Mouse (Mus musculus): ENCODE results near the gene Aqp2.
A peak's percentile ranks its signal among the peaks of the same experiment; 100 is the strongest.

Aqp2 gene

GRCm38 (mm10) chr15:99592177-99592576 is 13.3 kb downstream of the Aqp2 start:
- DNase-seq, result peak in 1 of 2 experiments; percentile 39

GRCm38 (mm10) chr15:99592877-99593276 is 14.0 kb downstream of the Aqp2 start:
- DNase-seq, result no peak

GRCm38 (mm10) chr15:99594951-99595350 is 16.1 kb downstream of the Aqp2 start:
- no peak for DNase-seq

- DNase-seq, result peak; percentile 82 to 83
Observed at GRCm38 (mm10) chr15:99596056-99596687, 17.3 kb downstream of the Aqp2 start.

- DNase-seq, result no peak
Observed at GRCm38 (mm10) chr15:99596841-99597240, 18.0 kb downstream of the Aqp2 start.

- no peak for DNase-seq
Observed at GRCm38 (mm10) chr15:99597596-99597995, 18.7 kb downstream of the Aqp2 start.

- DNase-seq, result no peak
Observed at GRCm38 (mm10) chr15:99599245-99600070, 20.6 kb downstream of the Aqp2 start.

GRCm38 (mm10) chr15:99600986-99601822 is 22.3 kb downstream of the Aqp2 start, which contains the start of gene Aqp6:
Aqp6 (plus strand) TSS chr15:99601400.
- DNase-seq, result no peak

GRCm38 (mm10) chr15:99601823-99602120 is 22.9 kb downstream of the Aqp2 start:
- no peak for DNase-seq

GRCm38 (mm10) chr15:99602206-99602820 is 23.5 kb downstream of the Aqp2 start:
- no peak for DNase-seq

- DNase-seq, result no peak
Observed at GRCm38 (mm10) chr15:99603216-99603615, 24.4 kb downstream of the Aqp2 start.

- no peak for DNase-seq
Observed at GRCm38 (mm10) chr15:99605595-99605994, 26.7 kb downstream of the Aqp2 start.

GRCm38 (mm10) chr15:99606515-99606914 is 27.7 kb downstream of the Aqp2 start:
- no peak for DNase-seq

- DNase-seq, result no peak
Observed at GRCm38 (mm10) chr15:99607388-99608113, 28.7 kb downstream of the Aqp2 start.

GRCm38 (mm10) chr15:99608382-99609125 is 29.7 kb downstream of the Aqp2 start:
- no peak for DNase-seq

- no peak for DNase-seq
Observed at GRCm38 (mm10) chr15:99611563-99611962, 32.7 kb downstream of the Aqp2 start.

GRCm38 (mm10) chr15:99614273-99614672 is 35.4 kb downstream of the Aqp2 start:
- no peak for DNase-seq

- no peak for DNase-seq
Observed at GRCm38 (mm10) chr15:99614753-99615152, 35.9 kb downstream of the Aqp2 start.

- no peak for DNase-seq
Observed at GRCm38 (mm10) chr15:99615246-99615645, 36.4 kb downstream of the Aqp2 start.

GRCm38 (mm10) chr15:99618595-99618994 is 39.7 kb downstream of the Aqp2 start:
- DNase-seq, result no peak

- DNase-seq, result no peak
Observed at GRCm38 (mm10) chr15:99619821-99620220, 41.0 kb downstream of the Aqp2 start.

GRCm38 (mm10) chr15:99622063-99622462 is 43.2 kb downstream of the Aqp2 start:
- DNase-seq, result no peak
